Mouse (Mus musculus) cerebellum, postnatal 25 days (tissue): ENCODE data around the gene Gusb.

ENCODE experiments used
- DNase-seq, 2 experiments: peaks; one replicate each; pipeline ENCODE4 v3.0.0; 2021; ENCODE audit warnings: mixed read lengths in 2 of 2

Gene Gusb

DNA sequence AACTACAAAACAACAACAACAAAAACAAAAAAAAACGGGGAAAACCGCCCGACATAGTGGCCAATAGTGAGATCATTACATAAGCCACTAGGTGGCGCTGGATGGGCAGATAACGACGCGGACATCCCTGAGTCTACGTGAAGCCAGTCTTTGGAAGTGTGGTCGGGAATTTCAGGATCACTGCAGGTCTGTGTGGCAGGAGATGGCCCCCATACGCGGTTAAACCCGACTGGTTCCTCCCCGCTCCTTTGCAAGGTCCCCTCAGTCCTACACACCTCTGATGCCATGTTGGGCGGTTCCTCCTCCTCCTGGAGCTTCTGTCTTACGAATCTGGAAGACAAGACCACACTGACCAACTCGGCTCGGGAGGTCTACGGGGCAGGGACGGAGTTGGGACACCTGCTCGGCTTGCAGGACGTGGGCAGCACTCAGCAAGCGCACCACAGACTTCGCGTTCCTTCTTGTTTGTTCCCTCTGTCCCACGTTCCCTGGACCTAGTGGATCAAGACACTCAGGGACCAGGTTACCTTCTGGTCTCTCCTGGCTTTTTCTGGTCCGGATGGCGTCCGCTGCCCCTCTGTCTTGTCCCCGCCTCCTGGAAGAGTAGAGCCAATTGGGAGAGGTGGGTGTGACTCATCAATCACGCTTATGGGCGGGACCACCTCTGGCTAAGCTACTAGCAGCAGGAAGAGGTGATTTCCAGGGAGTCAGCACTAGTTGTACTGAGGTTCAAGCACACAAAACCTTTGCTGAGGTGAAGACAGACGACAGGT, 21.1 kb upstream of the Gusb start:
- peak; percentile 77 to 83 for DNase-seq

DNA sequence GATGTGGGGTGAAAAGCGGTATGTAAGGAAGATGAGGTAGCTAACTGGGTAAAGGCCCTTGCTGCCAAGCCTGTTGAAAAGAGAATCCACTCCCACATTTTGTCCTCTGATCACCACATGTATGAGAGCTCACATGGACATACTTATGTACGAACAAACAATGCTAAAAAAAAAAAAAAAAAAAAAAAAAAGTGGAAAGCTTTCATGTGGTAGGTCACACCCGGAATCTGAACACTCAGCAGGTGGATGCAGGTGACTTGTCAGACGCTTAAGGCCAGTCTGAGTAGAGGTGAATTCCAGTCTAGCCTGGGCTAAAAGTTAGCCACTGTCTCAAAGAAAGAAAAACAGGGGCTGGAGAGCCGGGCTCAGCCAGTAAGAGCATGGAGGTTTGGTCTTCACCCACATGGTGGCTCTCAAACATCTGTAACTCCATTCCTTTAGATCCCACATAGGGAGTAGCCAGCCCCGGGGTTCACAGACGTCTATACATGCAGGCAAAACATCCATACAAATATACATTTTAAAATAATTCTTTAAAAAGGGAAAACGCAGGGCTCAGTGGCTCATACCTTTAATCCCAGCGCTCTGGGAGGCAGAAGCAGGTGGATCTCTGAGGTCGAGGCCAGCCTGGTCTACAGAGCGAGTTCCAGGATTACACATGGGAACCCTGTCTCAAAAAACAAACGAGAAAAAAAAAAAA, 20.4 kb upstream of the Gusb start:
- peak in 1 of 2 experiments; percentile 13 for DNase-seq

DNA sequence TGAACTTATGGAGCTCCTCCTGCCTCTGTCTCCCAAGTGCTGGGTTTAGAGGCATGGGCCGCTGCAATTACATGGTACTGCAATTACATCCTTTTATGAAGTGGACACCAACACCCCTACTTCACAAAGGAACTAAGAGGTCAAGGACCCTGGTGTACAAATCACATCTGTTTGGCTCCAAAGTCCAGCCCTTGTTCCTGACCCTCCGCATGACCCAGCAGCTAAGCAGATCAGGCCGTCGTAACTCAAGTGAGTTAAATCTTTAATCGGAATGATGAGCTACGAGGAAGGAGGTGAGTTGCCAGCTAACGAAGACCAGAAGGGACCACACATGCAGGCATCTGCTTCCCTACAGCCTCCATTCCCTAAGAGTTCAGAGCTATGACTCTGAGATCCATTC, 19.5 kb upstream of the Gusb start:
- no peak for DNase-seq

DNA sequence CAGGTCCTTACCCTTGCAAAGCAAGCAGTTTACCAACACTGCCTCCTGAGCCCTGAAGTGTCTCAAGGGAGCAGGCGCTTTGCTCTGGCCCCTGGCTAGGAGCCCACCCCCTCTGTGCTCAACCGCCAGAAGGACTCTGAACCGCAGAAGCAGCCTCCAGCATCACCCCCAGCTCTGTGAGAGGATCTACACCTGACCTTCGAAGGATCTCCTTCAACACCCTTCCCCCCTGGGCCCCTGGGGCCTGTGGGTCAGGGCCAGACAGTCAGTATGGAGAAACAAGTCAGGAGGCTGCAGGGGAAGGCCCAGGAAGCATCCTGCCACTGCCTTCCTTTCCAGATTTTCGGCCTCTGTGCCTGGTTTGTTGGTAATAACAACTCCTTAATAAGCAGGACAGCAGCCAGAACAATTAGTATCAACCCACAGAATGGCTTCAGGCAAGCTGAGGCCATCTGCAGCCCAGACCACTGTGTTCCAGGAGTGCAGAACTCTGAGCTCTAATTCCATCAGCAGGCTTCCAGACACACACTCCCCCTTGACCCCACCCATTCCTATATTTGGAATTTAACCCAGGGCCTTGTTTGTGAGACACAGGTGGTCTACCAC, 18.6 kb upstream of the Gusb start:
- DNase-seq: peak in 1 of 2 experiments; percentile 34

DNA sequence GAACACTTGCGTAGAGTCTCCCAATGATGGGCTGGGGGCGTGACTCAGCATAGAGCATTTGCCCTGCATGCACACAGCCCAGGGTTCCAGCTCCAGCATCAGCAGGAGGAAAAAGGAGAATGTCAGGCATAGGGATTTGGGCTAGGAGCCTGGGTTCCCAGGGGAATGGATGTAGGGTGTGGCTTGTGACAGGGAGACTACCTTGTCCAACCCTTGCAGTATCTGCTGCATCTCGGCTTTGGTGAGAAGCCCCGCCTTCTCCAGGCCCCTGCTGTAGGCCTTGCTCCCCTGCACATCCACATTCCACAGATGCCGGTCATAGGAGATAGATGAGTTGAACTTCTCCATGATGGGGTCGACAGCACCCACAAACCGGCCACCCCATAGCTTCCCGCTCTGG, 16.6 kb upstream of the Gusb start:
- no peak for DNase-seq

DNA sequence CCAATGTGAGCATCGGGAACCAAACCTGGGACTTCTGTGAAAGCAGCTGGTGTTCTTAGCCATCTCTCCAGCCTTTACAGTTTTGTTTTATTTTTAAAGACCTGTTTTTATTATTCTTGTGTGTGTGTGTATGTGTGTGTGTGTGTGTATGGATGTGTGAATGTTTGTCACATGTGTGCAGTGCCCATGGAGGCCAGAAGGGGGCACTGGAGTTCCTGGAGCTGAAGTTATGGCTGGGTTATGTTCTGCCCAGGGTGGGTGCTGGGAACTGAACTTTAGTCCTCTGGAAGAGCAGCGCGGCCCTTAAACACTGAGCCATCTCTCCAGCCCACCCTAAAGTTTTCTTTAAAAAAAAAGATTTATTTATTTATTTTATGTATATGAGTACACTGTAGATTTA, 12.3 kb upstream of the Gusb start:
- no peak for DNase-seq

DNA sequence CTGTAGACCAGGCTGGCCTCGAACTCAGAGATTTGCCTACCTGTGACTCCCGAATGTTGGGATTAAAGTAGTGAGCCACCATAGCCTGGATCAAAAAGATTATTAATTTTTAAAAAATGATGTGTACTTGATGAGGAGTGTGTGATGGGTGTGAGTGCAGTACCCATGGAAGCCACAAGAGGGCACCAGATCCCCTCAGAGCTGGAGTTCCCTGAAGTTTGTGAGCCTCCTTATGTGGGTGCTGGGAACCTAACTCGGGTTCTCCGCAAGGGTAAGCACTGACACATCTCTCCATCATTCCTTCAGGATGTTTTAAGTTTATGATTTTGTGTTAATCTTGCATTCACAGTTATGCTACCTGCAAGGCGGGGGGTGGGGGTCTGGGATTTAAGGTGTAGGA, 8.1 kb upstream of the Gusb start:
- no peak for DNase-seq

DNA sequence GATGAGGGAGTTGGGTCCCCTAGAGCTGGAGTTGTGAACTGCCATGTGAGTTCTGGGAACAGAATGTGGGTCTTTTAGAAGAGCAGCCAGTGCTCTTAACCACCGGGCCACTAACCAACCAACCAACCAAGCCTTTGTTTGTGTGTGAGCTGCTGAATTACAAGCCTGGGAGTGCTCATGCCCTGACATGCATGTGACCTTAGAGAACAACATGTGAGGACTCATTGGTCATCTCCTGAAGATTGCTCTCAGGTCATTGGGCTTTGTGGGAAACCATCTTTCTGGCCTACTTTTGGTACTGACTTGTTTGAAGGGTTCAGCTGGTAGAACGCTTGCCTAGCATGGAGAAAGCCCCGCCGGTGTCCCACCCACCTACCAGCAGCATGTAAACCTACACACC, 6.9 kb upstream of the Gusb start:
- no peak for DNase-seq

DNA sequence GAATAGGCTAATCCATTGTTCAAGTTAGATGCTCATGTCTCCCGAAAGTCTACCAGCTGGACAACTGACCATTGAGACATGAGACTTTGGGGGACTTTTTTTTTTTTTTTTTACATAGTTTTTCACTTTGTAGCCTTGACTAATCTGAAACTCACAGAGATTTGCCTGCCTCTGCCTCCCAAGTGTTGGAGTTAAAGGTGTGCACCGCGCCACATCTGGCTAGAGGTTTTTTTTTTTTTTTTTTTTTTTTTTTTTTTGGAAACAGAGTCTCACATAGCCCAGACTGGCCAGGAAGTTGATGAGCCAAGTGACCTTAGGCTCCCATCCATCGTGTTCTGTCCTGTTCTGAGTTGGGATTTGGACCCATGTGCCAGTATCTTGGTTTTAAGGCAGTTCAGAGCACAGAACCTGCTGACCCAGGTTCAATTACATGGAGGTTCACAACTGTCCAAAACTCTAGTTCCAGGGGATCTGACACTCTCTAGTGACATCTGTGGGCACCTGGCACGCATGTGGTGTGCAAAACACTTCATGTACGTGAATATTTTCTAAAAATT, 5.3 kb upstream of the Gusb start:
- DNase-seq: no peak

DNA sequence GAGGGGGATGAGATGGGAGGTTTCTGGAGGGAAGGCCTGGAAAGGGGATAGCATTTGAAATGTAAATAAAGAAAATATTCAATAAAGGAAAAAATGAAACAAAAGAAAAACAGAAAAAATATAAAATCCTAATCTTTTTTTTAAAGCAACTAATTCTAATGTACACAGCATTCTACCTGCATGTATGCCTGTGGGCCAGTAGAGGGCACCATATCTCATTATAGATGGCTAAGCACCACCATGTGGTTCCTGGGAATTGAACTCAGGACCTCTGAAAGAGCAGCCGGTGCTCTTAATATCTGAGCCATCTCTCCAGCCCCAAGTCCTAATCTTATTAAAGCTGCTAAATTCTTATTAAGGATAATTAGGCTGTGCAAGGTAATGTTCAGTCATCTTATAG, 4.5 kb upstream of the Gusb start:
- DNase-seq: no peak

DNA sequence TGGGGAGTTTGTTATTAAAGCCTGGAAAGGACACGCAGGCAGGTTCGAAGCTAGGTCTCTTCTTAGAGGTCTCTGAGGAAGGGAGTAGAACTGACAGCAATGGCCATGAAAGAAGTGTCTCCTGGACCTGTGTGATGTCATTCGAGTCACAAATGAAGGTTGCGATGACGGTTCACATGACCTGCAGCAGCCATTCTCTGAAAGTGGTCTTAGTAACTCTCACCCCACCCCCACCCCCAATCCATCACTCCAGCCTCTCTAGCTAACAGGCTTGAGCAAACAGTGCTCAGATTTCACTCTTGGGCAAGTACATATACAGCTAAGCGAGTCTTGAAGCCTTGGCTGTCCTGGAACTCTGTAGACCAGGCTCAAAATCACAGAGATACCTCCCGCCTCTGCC, 380 bp upstream of the Gusb start:
- no peak for DNase-seq

DNA sequence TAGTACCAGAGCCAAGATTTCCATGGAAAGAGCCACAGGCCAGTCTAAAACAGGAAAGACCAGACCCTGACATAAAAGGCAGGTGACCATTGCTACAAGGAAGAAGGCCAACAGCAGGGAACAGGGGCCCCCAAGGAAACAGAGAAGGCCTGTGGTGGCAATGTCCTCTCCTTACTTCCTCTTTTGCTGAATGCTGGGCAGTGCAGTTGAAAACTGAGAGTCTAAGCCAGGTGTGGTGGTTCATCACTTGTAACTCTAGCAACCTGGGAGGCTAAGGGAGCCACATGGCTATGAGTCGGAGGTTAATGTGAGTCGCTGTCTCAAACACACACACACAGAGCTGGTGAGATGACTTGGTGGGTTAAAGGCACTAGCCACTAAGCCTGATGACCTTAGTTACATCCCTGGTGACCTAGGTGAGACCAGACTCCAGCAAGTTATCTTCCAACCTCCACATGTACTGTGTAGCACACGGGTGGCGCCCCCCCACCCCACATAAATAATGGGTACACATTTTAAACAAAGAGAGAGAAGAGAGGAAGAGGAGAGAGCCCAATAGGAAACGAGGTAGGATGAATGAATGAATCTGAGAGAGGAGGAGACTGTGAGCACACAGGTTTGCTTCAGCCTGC, 1.4 kb downstream of the Gusb start:
- no peak for DNase-seq

DNA sequence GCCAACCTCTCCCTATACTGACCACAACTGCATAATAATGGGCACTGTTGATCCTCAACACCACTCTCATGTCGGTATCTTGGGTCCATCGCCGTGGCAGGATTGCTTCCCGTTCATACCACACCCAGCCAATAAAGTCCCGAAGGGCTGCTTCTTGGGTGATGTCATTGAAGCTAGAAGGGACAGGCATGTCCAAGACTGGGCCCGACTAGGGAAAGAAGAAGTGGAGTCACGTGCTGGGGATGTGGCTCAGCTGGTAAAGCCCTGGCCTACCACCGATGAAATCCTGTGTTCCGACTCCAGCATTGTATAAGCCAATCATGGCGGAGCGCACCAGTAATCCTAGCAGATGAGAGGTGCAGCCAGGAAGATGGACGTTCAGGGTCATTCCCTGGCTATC, 2.1 kb downstream of the Gusb start:
- DNase-seq: no peak

DNA sequence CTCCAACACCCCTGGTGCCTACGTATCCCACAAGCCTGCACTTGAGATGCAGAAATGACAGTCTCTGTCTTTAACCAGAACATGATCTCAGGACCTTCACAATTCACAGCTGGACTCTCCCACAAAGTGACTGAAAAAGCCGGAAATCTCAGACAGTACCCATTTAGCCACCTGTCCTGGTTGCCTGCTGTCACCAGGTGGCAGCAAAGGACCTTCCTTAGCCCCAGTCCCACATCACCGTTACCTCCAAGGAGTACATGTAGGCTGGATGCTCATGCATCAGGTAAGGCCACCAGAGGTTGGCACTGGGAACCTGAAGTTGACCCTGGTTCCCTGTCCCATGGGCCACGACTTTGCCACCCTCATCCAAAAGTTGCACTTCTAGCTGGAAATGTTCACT, 3.8 kb downstream of the Gusb start:
- peak; percentile 72 to 78 for DNase-seq

DNA sequence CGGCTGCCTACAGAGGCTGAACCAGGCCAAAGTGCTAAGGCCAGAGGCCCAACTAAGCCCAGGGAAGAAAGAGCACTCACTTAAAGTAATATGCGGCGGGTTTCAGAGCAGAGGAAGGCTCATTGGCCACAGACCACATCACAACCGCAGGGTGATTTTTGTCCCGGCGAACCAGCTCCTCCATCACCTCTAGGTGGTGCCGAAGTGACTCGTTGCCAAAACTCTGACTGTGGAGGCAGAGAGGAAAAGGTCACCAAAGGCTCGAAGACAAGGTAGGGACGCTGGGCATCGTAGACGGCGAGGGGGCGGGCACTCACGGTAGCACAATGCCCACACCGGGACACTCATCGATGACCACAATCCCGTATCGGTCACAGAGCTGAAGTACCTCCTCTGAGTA, 5.1 kb downstream of the Gusb start:
- no peak for DNase-seq

DNA sequence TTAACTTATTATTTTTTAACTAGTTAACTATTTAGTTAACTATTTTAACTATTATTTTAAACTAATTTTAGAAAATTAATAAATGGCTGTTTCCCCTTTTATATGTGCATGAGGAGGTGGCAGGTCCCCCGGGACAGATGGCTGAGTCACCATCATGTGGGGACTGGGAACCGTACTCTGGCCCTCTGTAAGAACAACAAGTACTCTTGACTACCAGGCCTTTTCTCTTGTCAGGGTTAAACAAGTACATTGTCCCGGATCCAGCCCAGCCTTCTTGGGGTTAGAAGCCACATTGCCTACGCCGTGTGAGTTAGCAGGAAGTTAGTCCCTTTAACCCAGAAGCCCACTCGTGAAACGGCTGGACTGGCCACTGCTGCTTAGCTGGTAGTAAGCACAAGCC, 7.9 kb downstream of the Gusb start:
- DNase-seq: no peak

DNA sequence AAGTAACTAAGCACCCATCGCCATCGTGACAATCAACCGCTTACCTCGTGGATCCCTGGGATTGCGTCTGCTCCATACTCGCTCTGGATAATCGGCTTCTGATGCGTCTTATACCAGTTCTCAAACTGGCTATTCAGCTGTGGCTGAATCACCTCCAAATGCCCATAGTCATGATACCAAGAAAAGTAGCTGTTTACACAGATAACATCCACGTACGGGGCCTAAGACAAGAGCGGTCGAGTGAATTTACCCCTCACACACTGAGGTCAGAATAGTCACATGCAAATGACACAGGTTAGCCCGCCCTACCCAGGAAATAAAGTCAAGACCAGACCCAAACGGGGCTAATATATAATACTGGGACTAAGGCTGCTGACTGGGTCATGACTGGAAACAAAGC, 9.5 kb downstream of the Gusb start:
- DNase-seq: no peak

DNA sequence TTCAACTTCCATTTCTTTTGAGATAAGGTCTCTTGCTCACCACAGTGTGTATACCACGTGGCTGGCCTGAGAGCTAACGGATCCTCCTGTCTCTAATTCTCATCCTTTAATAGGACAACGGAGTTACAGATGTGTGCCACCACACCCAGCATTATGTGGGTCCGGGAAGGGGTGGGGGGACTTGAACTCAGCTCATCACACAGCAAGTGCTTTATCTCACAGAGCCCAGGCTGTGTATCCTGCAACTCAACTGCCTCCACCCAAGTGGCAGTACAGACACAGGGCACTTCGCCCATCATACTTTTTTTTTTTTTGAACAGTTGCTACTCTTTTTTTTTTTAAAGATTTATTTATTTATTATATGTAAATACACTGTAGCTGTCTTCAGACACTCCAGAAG, 11.0 kb downstream of the Gusb start:
- no peak for DNase-seq

DNA sequence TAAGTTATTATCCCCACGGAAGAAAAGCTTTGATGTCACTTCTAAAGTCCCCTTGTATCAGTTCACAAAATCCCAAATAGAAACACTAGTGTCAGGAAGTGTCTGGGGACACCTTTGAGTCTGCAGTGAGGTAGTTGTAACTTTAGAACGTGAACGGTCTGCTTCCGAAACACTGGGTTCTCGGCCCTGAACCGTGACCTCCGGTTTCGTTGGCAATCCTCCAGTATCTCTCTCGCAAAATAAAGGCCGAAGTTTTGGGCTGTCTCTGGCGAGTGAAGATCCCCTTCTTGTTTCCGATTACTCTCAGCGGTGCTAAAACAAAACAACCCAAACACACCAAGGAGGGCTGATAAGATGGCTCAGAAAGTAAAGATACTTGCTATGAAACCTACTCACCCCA, 13.5 kb downstream of the Gusb start:
- no peak for DNase-seq

DNA sequence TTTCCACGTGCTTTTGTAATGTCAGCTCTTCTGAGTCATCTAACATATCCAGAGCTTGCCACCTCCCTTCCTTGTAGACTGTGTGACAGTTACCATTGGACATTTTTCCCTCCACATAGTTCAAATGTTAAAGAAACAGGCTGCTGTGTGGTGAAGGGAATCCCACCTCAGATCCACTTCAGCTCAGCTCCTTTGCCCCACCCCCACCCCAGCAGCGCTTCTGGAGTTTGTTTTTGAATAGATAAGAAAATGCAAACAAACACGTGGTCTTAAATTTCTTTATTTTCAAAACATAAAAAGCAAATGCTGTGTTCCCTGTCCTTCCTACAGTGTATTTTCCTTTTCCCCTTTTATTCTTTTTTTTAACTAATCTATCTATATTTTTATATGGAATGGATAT, 22.6 kb downstream of the Gusb start:
- no peak for DNase-seq

DNA sequence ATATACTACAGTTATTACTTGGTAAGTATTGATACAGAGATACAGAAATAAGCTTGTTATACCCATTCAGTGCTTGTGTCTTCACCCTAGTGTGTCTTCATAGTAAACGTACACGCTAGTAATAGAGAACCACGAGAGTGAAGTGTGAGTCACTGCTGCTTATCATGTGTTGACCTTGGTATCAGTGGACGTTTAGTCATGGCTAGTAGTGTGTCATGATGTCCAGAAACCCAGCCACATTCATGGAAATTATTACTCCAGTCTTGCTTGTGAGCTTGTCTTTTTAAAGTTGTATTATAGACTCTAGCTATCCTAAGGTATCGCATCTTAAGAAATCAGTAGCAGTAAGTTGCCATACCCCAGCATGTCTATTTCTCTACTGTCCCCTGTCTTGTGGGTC, 24.2 kb downstream of the Gusb start:
- no peak for DNase-seq

DNA sequence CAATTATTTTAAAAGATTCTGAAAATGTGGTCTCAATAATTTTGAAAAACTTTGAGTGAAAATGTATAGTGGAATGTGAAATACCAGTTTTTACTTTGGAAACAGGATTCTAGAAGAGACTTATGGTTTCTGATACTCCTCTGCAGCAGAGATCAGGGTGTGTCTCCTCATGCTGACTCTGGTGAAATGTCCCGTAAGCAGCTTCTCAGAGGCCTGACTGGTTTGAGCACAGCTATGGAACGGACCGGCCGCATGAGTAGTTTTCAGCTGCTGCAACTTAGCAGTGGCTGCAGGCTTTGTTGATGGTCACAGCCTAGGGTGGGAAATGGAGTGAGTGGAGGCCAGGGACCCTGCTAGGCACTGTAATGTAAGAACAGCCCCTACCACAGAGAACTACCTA, 25.1 kb downstream of the Gusb start:
- no peak for DNase-seq

DNA sequence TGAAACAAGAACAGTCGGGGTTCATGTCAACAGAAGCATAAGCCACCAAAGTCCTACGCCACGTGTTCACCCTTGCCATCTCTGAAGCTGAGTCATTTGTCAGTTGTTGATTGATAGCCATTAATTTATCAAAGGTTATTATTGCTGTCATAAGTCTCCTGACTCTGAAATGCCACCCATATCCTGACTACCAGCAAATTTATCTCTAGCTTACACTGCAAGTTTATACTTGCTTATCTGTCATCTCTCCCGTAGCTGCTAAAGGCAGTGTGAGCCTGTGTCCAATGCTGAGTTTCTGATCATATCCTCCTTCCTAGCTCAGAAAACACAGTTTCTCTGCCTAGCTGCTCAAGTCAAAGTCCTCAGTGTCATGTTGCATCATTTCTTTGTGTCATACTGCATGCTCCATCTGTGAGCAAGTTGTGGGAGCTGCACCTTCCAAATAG, 28.0 kb downstream of the Gusb start:
- DNase-seq: no peak

DNA sequence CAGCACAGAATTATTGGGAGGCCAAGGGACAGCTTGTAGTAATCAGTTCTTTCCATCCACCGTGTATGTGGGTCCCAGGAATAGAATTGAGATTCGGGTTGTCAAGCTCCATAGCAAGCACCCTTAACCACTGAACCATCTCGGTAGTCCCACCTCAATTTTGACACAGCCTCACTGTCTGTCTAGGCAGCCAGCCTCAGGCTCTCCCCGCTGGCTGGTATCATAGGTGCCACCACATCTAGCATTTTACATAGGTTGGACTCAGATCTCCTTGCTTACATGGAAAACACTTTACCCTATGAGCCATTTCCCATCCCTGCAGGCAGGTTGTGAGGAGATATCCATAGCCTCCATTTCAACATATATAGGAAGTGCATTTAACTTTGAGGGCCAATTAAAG, 28.5 kb downstream of the Gusb start:
- no peak for DNase-seq
